Mouse (Mus musculus) neutrophil, adult 59 days (primary cell): ENCODE data around the gene Ndufb6. TPM values are rescaled to one million over a fixed set of nuclear protein-coding genes. Genes with fewer than 3 reads are reported as not detected.

Experiments
- total RNA-seq, 2 experiments: library from RNA; stranded (reverse); gene quantifications; 1 replicate in 1 of 2; 2 replicates in 1 of 2; pipeline ENCODE4 v1.2.4; 2023

The Ndufb6 gene
- total RNA-seq, result 10 to 100 TPM; 37.7 to 38.6 TPM

DNA sequence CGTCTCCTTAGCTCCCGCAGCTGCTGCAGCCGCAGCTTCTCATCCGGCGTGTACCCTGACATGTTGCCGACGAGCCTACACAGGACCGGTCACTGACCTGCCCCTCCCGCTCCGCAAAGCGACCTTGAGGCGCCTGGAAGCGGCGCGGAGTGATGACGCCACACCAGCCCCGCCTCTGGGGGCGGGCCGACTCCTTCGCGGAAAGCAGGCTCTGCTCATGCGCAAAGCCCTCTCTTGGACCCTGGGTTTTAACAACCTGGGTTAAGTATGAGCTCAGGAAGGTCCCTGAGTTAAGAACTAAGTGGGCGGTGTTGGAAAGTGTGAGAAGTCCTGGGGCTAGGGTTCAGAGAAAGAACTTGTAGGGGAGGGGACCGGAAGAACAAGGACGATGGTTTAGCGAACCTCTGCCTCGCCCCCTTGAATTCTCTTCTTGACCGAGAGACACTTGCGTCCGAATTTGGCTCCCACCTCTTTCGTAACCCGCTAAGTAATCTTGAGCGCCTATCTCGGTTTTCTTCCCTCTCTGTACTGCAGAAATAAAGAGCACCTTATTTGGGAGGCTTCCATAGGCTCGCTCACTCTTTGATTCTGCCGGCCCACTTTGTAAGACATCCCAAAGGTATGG, at the start of gene Ndufb6:
Gene Ndufb6 (minus strand): TSS at position 146 of the 625 bp plus-strand sequence.

DNA sequence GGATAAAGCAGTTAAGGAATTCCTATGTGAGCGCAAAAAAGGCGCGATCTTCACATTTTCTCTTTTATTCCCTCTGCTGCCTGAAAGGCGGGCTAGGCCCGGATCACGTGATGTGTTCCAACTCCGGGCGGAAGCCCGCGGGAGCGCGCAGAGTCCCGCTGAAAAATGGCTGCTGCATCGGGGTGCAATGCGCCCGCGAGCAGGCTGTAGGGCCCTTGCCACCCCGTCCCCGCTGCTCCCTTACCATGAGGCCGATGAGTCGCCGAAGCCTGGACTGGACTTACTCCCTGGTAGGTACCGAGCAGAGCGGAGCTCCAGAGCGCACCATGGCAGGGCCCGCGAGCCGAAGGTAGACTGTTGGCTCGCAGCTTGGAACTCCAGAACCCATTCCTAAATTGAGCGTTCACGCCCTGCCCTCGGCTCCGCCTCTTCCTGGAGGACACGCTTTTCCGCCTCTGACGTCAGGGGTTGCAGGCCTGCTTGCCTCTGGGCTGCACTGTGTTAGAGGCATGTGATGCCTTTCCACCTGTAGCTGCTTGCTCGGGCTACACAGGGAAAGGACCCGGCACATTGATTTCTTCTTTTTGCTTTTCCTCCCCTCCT, 9.7 kb downstream of the Ndufb6 start, which contains the start of the genes Smim27 and Topors:
Gene Smim27 (plus strand): TSS at position 150 of the 603 bp plus-strand sequence.
Gene Topors (minus strand): TSS at position 421 of the 603 bp plus-strand sequence.

DNA sequence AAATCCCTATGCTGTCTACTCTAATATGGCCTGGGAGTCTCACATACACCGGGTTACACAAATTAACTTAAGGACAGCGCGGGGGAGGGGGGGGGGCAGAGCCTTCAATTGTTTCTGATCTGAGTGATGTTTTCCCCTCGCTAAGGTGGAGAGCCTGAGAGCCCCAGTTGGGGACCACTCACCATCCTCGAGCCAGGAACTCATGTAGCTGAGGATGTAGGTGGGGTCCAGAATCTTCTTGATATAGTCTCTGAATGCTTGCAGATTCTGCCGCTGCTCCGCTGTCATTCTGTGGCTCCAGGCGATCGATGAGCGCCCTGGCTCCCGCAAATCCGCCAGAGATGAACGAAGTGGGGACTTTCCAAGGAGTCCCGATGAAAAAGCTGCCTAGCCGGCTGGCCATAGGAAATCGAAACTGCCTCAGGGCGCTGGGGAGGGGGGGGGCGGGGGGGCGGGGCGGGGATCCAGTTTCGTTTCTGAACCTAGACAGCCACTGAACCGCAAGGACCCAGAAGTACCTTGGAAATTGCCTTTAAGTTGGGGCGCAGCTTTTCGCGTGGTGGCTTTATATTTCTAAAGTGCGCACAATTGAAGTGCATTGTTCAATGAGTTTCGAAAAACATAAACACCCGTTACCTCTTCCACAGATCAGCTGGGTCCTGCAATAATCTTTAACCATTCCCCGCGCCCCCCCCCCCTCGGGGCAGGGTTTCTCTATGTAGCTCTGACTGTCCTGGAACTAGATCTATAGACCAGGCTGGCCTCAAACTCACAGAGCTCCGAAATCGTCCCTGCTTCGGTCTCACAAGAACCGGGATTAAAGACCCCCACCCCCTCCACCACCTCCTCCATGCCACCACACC, 39.6 kb downstream of the Ndufb6 start, which contains the start of gene Ddx58:
Gene Ddx58 (minus strand): TSS at position 420 of the 863 bp plus-strand sequence.

Other genes starting within 250 kb of the Ndufb6 start
- gene Aco1, start 136.3 kb downstream of the Ndufb6 start, total RNA-seq, result 10 to 100 TPM; 14.5 to 18.7 TPM
- 10 to 100 TPM; 41.2 to 50.4 TPM for gene Ddx58, start 39.6 kb downstream of the Ndufb6 start, total RNA-seq
- 10 to 100 TPM; 14.5 to 28.7 TPM for gene Smim27, start 9.8 kb downstream of the Ndufb6 start, total RNA-seq
- gene Topors, start 9.6 kb downstream of the Ndufb6 start, total RNA-seq, result 10 to 100 TPM; 23.5 to 24.0 TPM
- gene Tmem215, start 192.8 kb upstream of the Ndufb6 start, total RNA-seq, result not detected